Mouse (Mus musculus): ENCODE data around the gene Aup1.
A peak's percentile ranks its signal among the peaks of the same experiment; 100 is the strongest.

Gene Aup1

DNA sequence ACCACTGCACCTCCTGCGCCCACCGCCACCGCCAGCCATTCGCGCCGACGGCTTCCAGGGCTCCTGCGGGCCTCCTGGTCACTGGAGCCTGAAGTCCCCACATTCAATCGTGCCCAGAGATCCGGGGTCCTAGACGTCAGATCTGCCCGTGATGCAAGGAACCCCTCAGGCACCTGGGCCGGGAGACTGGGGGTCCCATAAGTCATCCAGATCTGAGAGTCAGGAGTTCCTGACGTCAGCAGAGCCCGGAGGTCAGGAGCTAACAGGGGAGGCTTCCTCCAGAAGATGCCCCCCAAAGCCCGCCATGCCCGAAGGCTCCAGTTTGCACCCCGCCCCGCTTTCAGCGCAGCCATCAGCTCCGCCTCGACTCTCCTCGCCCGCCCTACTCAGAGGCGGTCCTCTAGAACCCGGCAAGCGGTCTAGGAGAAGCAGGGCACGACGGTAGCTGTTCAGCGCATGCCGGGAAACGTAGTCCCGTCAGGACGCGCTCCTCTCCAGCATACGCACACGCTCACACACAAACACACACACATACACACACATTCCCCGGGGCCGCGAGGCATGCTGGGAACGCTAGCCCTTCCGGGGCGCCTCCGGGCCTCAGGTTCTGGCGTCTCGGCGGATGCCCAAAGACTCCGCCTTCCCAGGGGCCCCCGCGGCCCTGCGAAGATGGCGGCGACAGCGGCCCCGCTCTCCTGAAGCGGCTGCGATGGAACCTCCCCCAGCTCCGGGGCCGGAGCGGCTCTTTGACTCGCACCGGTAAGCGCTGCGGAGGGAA, at the start of gene Aup1:
TSS of gene Aup1 (plus strand) at position 448 of the 778 bp plus-strand sequence.
- DNase-seq (ENCODE audit: inconsistent age in 2 of 2, low spot score in 1 of 2) = peak; percentile 98 to 99

DNA sequence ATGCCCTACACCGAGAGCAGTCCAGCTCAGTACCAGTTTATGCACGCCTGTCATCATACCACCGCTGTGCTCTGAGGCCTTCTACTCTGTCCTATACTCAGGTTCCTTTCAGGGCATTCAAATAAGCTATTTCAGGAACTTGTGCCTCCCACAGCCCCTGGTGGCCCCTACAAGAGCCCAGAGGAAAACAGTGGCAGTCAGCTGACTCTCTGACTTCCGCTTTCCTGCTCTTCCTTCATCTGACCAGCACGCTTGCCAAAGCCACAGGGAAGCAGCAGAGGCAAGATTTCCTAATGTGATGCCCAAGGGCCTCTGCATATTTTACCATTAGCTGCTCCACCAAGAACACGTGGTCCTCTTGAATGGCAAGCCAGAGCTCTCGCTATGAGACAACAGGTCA, 49.4 kb upstream of the Aup1 start:
- peak; percentile 33 to 53 for DNase-seq (ENCODE audit: inconsistent age in 2 of 2, low spot score in 1 of 2)

DNA sequence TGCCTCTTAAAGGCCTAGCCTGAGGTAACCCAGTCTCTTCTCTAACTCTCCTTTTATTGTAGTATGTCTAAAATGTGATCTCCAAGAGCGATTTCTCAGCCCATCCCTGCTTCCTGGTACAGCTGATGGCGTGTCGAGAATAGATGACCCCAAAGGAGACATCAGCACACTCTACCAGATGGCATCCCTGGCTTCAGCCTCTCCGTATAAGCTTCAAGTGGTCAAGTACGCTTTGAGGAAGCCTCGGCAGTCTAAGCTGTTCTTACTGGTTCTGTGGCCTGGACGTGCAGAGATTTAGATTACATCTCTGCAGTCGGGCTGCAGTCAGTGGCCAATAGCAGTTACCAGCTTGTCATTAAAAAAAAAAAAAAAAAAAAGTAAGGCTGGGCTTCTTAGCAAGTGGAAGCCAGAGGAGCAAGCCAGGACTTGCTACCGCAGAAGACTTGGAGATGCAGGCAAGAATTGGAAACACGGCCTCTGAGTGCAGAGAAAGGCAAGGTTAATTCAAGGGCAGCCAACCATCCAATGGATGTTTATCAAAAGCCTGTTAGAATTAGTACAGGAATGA, 48.8 kb upstream of the Aup1 start:
- DNase-seq (ENCODE audit: inconsistent age in 2 of 2, low spot score in 1 of 2) = no peak

DNA sequence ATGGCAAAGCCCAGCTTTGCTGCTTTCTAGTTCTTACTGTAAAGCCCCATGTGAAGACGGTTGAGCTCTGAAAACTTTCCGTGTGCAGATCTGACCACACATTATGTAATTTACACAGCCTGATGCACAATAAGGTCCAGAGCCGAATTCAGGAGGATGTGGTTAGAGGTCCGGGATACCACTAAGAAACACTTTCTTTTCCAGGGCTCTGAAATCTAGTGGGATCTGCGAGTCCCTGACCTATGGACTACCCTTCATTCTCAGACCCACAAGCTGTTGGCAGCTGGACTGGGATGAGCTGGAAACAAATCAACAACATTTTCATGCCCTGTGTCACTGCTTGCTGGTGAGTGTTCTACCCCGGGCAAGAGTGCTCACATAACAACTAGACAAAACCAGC, 48.2 kb upstream of the Aup1 start:
- DNase-seq (ENCODE audit: inconsistent age in 2 of 2, low spot score in 1 of 2) = no peak

DNA sequence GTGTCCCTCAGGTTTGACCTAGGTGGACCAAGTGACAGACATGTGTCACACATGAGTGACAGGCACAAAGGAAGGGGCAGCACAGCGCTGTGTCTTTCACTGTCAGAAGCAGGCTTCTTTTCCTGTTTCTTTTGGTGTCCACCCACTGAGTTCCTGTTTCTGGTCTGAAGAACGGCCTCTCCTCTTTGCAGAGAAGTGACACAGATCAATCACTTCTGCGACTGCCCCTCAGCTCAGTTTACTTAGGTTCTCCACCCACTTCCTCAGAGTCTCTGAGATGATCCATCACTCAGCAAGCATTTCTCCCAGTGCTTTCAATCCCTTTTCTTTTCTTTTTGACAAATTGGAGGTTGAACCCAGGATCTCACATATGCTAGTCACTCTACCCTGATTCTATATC, 45.7 kb upstream of the Aup1 start:
- DNase-seq (ENCODE audit: inconsistent age in 2 of 2, low spot score in 1 of 2) = peak in 1 of 2 experiments; percentile 3

DNA sequence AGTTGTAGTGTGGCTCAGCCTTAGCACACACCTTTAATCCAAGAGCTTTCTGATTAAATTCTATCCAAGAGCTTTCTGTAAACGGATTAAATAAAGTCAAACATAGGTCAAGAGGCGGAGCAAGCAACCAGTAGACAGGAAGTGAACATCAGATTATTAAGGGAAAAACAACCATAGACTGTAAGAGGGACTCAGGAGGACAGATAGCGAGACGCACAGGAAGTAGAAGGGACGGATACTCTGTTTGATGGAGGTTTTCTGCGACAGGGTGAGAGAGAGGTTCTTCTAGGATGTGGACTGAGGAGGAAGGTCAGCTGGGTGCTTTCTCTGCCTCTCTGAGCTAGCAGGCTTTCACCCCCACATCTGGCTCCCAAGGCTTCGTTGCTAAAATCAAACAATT, 44.3 kb upstream of the Aup1 start:
- DNase-seq (ENCODE audit: inconsistent age in 2 of 2, low spot score in 1 of 2) = no peak

DNA sequence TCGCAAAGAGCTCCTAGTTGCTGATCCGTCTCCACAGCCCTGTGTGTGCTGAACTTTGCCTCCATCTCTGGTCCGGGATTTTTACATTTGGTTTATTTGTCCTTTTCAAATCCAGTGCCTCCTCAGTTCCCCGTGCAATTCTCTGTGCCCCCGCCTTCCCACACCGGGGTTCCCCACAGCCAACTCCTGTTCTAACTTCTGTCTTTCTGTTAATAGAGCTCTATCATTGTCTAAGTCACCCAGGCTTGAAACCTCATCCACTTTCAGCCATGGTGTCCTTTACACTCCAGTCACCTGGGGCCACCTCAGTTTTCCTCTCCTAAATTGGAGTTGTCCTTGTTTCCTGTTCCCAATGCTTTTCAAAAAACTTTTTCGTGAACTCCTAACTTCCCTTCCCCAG, 43.1 kb upstream of the Aup1 start:
- no peak for DNase-seq (ENCODE audit: inconsistent age in 2 of 2, low spot score in 1 of 2)

DNA sequence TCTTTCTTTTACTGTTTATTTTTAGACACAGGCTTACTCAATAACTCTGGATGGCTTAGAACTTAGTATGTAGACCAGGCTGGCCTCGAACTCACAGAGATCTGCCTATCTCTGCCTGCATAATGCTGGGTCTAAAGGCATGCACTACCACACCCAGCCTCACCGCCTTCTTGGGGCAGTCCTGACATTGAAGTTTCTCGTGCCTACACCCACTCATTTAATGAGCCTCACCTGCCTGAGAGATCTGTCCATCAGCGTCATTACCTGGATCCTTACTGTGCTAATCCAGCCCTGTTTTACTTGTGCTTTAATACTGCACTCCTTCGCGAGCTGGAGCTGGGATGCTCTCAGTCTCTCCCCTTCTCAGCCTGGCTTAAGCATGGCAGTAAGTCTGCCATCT, 42.6 kb upstream of the Aup1 start:
- DNase-seq (ENCODE audit: inconsistent age in 2 of 2, low spot score in 1 of 2) = no peak

DNA sequence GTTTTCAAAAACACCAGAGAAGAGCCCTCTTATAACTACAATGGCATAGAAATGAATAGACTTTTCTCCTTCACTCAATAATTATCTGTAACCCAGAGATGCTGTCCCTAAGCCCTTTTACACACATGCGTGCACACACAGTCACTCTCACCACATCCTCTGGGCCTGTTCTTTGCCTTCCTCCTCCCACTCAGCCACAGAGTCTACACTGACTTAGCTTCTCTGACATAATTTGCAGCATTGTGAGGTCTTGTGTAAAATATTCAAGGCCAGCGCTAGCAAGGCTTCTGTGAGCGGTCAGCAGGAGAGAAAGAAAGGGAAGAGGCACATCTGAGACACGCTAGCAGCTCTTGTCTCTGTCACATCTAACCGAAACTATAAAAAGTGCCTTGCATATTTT, 40.9 kb upstream of the Aup1 start:
- DNase-seq (ENCODE audit: inconsistent age in 2 of 2, low spot score in 1 of 2) = peak; percentile 59 to 70

DNA sequence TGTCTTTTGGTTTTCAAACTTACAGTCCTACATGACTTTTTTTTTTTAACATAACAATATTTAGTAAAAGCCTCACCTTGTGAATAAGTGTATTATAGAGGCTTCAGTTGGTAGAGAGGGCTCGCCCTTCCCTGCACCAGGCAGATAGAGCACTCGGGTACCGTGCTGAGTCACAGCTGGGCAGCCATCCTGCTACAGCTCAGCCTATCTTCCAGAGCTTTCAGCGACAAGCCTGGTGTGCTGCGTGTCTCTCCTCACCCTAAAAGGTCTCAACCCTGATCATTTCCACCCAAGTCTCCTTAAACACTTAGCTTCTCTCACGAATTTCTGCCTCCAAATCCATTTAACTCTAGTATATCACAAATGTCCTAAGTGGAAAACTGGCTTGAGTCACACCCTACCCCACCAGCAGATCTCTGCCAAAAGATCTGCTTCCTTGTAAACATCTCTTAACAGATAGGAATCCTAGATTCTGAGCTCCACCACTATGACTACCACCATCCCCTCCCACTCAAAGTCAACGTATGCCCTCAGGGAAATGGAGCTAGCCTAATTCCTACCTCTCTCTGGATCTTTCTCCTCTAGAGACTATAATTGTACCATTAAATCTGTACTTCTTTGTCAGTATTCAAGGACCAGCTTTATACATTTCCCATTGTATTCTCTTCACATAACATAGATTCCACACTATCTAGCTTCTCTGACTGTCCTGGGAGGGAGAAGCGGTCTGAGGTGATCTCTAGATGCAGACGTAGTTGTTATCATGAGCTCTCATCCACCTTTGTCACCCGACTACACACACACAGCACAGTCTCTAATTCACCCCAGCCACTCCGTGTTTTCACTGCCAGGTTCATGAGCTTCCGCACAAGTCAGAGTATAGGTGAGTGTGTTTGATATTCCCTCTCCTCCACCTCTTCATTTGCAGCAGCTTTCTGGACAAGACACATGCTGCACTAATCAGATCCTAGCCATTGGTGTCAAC, 39.5 kb upstream of the Aup1 start:
- DNase-seq (ENCODE audit: inconsistent age in 2 of 2, low spot score in 1 of 2) = peak; percentile 49 to 54

DNA sequence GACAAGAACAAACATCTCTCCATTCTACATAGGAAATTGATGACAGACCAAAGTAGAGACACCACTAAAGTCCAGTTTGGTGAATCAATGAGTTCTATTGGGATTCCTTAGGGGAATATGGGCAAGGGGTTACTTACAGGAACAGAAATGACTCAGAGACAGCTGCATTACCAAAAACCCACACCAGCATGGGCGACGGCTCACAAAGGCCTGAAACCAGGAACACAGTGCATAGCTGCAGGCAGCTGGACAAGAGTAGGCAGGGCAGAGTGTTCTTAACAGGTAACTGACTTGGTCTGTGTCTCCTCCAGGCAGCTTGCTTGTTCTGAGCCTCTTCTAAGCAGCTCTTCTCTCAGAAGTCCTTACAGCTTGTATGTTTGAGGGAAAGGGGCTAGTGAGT, 38.6 kb upstream of the Aup1 start:
- DNase-seq (ENCODE audit: inconsistent age in 2 of 2, low spot score in 1 of 2) = no peak

DNA sequence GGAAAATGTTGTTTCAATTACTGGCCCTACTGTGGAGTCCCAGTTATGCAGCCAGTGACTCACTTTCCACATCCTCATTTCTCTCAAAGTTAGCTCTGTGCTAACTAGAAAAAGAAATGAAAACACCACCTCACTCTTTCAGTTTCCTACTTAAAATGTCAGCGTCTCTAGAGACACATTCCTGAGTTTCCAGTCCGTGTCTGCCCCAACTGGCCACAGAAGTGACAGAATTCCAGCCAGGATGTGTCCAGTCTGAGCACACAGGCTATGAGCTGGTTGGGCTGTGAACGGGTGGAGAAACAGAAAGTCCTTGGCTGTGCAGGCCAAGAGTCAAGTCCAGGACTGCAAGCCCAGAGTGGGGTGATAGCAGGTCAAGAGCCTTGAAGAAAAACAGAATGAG, 37.1 kb upstream of the Aup1 start:
- DNase-seq (ENCODE audit: inconsistent age in 2 of 2, low spot score in 1 of 2) = peak; percentile 27 to 69

DNA sequence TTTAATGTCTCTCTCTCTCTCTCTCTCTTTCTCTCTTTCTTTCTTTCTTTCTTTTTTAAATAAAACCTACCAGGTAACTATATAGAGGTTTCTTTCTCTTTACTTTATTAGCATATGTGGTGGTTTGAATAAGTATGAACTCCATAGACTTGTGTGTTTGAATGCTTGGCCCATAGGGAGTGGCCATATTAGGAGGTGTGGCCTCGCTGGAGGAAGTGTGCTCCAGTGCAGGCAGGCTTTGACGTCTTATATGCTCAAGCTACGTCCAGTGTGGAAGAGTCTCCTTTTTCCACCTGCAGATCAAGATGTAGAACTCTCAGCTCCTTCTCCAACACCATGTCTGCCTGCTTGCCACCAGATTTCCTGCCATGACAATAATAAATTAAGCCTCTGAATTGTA, 35.3 kb upstream of the Aup1 start:
- DNase-seq (ENCODE audit: inconsistent age in 2 of 2, low spot score in 1 of 2) = no peak

DNA sequence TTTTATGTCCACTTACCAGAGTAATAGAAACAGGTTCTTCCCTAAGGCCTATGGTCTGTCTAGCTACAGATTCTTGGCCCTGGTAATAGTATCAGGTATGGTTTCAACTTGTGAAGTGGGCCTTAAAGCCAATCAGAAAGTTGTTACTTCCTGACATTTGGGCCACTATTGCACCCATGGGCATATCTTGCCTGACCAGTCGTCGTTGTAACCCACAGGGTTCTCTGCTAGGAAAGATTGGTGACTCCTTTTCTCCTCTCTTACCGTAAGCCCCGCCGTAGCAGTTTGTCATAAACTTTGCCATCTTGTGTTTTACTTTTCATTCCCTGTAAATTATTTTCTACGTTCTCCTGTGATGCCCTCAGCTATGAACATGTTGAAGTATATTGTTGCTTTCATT, 34.2 kb upstream of the Aup1 start:
- no peak for DNase-seq (ENCODE audit: inconsistent age in 2 of 2, low spot score in 1 of 2)

DNA sequence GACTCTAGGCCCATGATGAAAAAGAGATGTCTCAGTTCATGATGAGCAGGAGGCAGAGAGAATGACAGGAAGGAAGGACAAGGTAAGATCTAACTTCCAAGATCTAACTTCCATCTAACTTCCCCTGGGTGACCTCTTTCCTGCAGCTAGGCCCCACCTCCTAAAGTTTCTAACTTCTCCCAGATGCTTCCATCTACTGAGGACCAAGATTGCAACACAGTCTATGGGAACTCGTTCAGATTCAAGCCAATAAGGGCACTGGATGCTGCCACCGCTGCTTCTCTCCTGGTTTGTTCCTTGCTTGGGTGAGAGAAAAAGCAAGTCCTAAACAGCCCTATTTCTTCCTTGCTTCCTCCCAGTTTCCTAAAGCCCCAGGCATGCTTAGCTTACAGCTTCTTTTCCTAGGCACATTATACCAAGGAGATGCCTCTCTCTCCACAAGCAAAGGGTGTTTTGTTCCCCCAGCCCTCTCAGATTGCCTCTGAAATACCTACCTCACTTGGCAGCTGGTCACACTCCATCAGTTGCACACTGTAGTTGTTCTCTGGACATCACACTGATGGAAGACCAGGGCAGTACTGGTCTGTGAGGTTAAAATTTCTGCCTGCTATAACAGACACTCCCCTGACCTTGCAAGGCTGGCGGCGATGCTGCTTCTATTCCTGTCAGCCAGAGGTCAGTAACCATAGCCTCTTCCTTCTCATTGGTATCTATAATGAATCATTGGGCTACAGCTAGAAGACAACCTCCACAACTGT, 33.3 kb upstream of the Aup1 start:
- no peak for DNase-seq (ENCODE audit: inconsistent age in 2 of 2, low spot score in 1 of 2)

DNA sequence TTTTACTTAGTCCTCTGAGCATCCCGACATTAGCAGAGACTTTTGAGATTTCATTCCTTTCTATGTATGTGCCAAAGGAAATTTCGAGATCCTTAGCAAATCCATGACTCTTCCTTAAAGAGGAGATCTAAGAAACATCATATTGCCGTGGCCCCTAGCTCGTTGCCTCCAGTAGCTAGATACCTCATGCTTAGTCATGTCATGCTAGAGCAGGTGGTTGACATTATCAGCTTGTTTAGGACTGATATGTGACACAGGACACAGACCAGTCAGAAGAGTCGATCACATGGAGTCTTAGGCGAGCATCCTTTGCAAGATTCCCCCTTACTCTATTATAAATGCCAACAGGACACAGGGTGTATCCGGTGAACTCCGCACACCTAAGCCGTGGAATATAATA, 31.3 kb upstream of the Aup1 start:
- DNase-seq (ENCODE audit: inconsistent age in 2 of 2, low spot score in 1 of 2) = no peak

DNA sequence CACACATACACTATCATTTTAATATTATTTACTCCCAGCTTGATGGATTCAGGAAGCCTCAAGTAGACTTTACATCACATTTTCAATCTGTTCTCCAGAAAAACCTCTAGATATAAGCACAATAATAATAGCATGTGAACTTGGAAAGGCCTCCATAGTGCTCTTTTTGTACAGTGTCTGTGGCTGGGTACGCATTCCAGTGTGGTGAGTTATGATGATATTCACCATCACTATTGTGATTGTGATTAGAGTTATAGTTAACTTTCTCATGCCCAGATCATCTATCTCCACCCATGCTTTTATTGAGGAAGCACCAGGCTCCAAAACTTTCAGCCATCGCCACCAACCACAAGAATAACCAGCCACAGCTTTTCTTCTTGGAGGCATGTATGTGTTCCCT, 30.5 kb upstream of the Aup1 start:
- DNase-seq (ENCODE audit: inconsistent age in 2 of 2, low spot score in 1 of 2) = no peak

DNA sequence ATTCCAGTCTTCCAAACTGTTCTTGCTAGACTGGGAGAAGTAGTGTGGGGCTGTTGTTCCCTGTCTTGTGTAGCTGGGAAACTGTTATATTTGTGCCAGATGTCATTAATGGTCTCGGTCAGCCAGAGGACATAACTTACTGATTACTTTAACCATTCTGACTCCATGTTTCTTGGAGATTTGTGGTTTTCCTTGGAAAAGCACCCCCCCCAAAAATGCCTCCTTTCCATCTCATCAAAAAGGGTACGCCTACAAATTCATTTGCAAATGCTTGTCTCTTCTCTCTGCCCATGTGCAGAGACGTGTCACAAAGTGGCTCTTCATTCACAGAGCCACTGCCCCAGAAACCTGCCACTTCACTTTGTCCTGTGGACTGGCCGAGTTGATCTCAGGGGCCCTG, 29.9 kb upstream of the Aup1 start:
- DNase-seq (ENCODE audit: inconsistent age in 2 of 2, low spot score in 1 of 2) = no peak

DNA sequence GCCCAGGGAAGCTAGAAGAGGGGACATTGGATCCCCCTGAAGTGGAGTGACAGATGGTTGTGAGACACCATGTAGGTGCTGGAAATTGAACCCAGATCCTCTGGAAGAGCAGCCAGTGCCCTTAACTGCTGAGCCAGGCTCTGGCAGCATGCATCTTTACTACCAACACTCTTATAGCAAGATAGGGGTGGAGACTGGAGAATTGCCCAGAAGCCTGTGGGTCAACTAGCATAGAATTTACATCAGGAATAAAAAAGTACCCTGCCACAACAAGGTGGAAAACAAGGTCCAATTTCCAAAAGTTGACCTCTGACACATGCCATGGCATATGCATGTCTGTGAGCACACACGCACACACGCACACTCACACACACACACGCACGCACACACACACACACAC, 29.1 kb upstream of the Aup1 start:
- no peak for DNase-seq (ENCODE audit: inconsistent age in 2 of 2, low spot score in 1 of 2)

DNA sequence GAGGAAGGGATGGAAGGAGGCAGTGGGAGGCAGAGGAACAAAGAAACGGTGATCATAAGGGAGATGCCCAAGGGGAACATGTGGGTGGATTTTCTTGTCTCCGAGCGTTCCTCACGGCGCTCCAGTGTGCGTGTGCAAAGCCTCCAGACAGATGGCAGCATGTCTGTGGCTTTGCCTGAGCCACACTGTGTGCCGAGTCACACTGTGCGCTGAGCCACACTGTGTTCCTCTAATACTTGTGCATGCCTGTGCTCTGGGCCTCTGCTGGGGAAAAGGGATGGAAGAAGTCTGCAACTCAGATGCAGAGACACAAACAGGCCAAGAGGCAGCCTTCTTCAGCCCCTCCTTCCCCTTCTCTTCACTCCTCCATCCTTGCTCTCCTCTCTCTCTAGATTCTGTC, 27.0 kb upstream of the Aup1 start:
- DNase-seq (ENCODE audit: inconsistent age in 2 of 2, low spot score in 1 of 2) = no peak

DNA sequence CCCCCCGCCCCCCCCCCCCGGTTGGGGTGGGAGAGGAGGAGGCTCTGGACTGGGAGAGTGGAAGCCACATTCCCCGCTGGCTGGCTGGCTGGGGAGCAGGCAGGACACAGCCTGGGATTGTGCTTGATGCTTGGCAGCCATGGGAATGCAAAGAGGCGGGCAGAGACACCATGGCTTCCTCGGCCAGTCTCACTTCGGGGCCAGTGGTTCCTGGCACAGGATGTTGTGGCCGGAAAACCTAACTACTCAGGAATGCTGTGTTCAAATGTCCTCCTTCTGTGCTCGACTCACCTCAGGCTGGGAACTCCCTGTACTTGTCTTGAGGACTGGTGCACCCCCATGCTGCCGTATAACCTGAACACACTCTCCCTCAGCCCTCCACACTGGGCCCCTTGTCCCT, 26.6 kb upstream of the Aup1 start:
- no peak for DNase-seq (ENCODE audit: inconsistent age in 2 of 2, low spot score in 1 of 2)
